ENCODE assay signal across 10 mouse cellular contexts in the genomic region with DNA sequence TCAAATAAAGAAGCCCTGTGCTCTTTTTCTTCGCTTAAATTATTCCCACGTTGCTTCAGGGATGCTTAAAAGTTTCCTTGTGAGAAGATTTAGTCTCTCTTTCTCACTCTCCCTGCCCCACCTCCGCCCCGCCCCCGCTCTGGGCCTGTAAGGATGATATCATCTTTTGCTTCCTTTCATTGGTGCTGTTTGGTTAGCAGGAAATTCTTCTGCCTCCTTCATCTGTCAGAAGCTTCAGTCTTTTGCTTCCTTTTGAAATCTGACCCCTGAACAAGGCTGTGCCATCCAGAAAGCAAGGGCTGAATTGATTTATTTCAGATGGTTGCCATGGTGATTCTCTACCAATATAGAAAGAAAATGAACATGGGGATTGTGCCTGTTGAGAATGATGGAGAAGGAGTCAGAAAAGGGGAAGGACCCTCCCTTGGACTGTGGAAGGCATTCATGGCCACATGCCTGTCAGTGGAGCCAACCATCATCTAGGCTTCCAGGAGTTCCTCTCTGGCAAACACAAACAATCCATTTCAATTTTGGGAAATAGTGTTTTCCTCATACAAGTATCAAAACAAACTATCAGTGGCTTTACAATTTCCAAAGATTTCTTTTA.
A peak's percentile ranks its signal among the peaks of the same experiment; 100 is the strongest.
DNase-seq lines count a peak whose midpoint lies in the region; ATAC-seq lines count a peak whose summit lies in the region.
"Had no signal": no experiment of that assay in that cellular context is flagged by ENCODE, and none has a peak within 500 bp of the region (broad histone marks: within the 10 kb centered on the region; RNA-seq: fewer than 3 reads in every experiment).

No protein-coding gene starts in this region.

- H3K27me3 ChIP-seq in neural tube, embryonic 15.5 days (replicated peaks), result no peaks in the 10 kb centered on the region
- no peaks in the 10 kb centered on the region for H3K27me3 ChIP-seq in forebrain, embryonic 16.5 days (replicated peaks; ENCODE audit: control insufficient read depth, insufficient read depth, low read length)
- H3K27me3 ChIP-seq in limb, embryonic 11.5 days (ENCODE audit: control insufficient read depth, insufficient read depth, low read length), result no peaks in the 10 kb centered on the region
- H3K27me3 ChIP-seq: heart, embryonic 13.5 days; liver, embryonic 13.5 days had no signal

- no peak overlapping the region for H3K27ac ChIP-seq in neural tube, embryonic 15.5 days (replicated peaks)
- H3K27ac ChIP-seq in forebrain, embryonic 16.5 days (ENCODE audit: low read length), result no peak overlapping the region
- no peak overlapping the region for H3K27ac ChIP-seq in limb, embryonic 11.5 days (replicated peaks; ENCODE audit: low read depth, low read length)
- H3K27ac ChIP-seq: heart, embryonic 13.5 days; liver, embryonic 13.5 days had no signal

- no peak for ATAC-seq in neural tube, embryonic 15.5 days (ENCODE audit: low FRiP score)
- ATAC-seq in forebrain, embryonic 16.5 days, result peak; percentile 21; the same call in 1 of the 2 replicates
- ATAC-seq in limb, embryonic 11.5 days (ENCODE audit: insufficient number of reproducible peaks, low FRiP score, low TSS enrichment, low read depth), result no peak

- no peak overlapping the region for H3K9ac ChIP-seq in neural tube, embryonic 15.5 days (replicated peaks)
- no peak overlapping the region for H3K9ac ChIP-seq in forebrain, embryonic 16.5 days (replicated peaks; ENCODE audit: low read depth, low read length)
- no peak overlapping the region for H3K9ac ChIP-seq in limb, embryonic 11.5 days (ENCODE audit: low read length)
- H3K9ac ChIP-seq: heart, embryonic 13.5 days; liver, embryonic 13.5 days had no signal

- H3K9me3 ChIP-seq in neural tube, embryonic 15.5 days (replicated peaks), result no peaks in the 10 kb centered on the region
- H3K9me3 ChIP-seq in forebrain, embryonic 16.5 days (ENCODE audit: control insufficient read depth, low read length), result no peaks in the 10 kb centered on the region
- no peaks in the 10 kb centered on the region for H3K9me3 ChIP-seq in limb, embryonic 11.5 days (ENCODE audit: control insufficient read depth, low read length)
- H3K9me3 ChIP-seq: heart, embryonic 13.5 days; liver, embryonic 13.5 days had no signal

- H3K36me3 ChIP-seq in neural tube, embryonic 15.5 days, result no peaks in the 10 kb centered on the region
- no peaks in the 10 kb centered on the region for H3K36me3 ChIP-seq in forebrain, embryonic 16.5 days (ENCODE audit: control insufficient read depth, insufficient read depth)
- no peaks in the 10 kb centered on the region for H3K36me3 ChIP-seq in limb, embryonic 11.5 days (ENCODE audit: control insufficient read depth, insufficient read depth, low read length)
- H3K36me3 ChIP-seq: heart, embryonic 13.5 days; liver, embryonic 13.5 days had no signal

- 37% methylated on average over 5 of the region's 5 CpGs for WGBS in neural tube, embryonic 15.5 days
- 13% methylated on average over 5 of the region's 5 CpGs for WGBS in forebrain, embryonic 16.5 days
- WGBS in limb, embryonic 11.5 days, result 47% methylated on average over 5 of the region's 5 CpGs

- DNase-seq in neural tube, embryonic 10.5 days (ENCODE audit: extremely low spot score, low spot score), result peak; percentile 67
- peak; percentile 43 for DNase-seq in limb, embryonic 11.5 days (ENCODE audit: low spot score)
- DNase-seq in thymus, postnatal 25 days, result peak; percentile 30
- DNase-seq in spleen, postnatal 36 days (ENCODE audit: low spot score in 2 of 2), result no peak
- no peak for DNase-seq in retina, embryonic 14.5 days (ENCODE audit: low spot score)
- DNase-seq in adrenal gland, postnatal 10 days, result no peak
- DNase-seq: liver, embryonic 13.5 days had no signal

- no peak overlapping the region for H3K4me2 ChIP-seq in neural tube, embryonic 15.5 days
- no peak overlapping the region for H3K4me2 ChIP-seq in forebrain, embryonic 16.5 days (ENCODE audit: low read length)
- no peak overlapping the region for H3K4me2 ChIP-seq in limb, embryonic 11.5 days (ENCODE audit: low read depth, severe bottlenecking)
- H3K4me2 ChIP-seq: heart, embryonic 13.5 days; liver, embryonic 13.5 days had no signal

- peaks cover 17% of the 10 kb centered on the region for H3K4me1 ChIP-seq in neural tube, embryonic 15.5 days
- peaks cover 13% of the 10 kb centered on the region for H3K4me1 ChIP-seq in forebrain, embryonic 16.5 days (replicated peaks; ENCODE audit: control insufficient read depth, insufficient read depth, low read length)
- no peaks in the 10 kb centered on the region for H3K4me1 ChIP-seq in limb, embryonic 11.5 days (ENCODE audit: control insufficient read depth, insufficient read depth, low read length)
- H3K4me1 ChIP-seq: liver, embryonic 13.5 days had no signal

- H3K4me3 ChIP-seq in neural tube, embryonic 15.5 days (replicated peaks), result no peak overlapping the region
- no peak overlapping the region for H3K4me3 ChIP-seq in forebrain, embryonic 16.5 days (replicated peaks; ENCODE audit: low read length)
- no peak overlapping the region for H3K4me3 ChIP-seq in limb, embryonic 11.5 days (ENCODE audit: low read depth, low read length)
- H3K4me3 ChIP-seq: heart, embryonic 13.5 days; liver, embryonic 13.5 days had no signal

Comparison
In these comparisons a context has a peak if more than half of its experiments do, and no peak if none do; other contexts are left out.
1. DNase-seq: peak in neural tube, embryonic 10.5 days (single experiment), limb, embryonic 11.5 days (single experiment) and thymus, postnatal 25 days (single experiment); none in spleen, postnatal 36 days (0 of 2), retina, embryonic 14.5 days (single experiment) and adrenal gland, postnatal 10 days (single experiment).